Mouse (Mus musculus) MEL (cell line): Measurements from ENCODE around the gene Arpp19. TPM values are rescaled to one million over a fixed set of nuclear protein-coding genes. Genes with fewer than 3 reads are reported as not detected.

ENCODE experiments used
- DNase-seq: peaks from one replicate; pipeline ENCODE4 v3.0.0; 2011; ENCODE audit warnings: low read depth, low spot score
- H3K27ac ChIP-seq: 2 replicates; pipeline ENCODE4 v1.5.1; 2012; ENCODE audit warnings: low read depth, mild to moderate bottlenecking, control low read depth, low read length, moderate library complexity; ENCODE audit not compliant: control insufficient read depth
- H3K27me3 ChIP-seq, 2 experiments: fragments of 150-350 bp in 1 of 2; sonication (generic) in 1 of 2; 2 replicates each; pipeline ENCODE4 v1.6.1; 2012; ENCODE audit warnings: low read length in 2 of 2, mild to moderate bottlenecking in 2 of 2, improper control_type of control experiment in 1 of 2, moderate library complexity in 1 of 2; ENCODE audit not compliant: insufficient read depth in 2 of 2, control insufficient read depth in 1 of 2
- H3K36me3 ChIP-seq, 2 experiments: 2 replicates each; pipeline ENCODE4 v1.6.1; 2012 to 2014; ENCODE audit warnings: low read length in 2 of 2, improper control_type of control experiment in 1 of 2, inconsistent platforms in 1 of 2, mild to moderate bottlenecking in 1 of 2; ENCODE audit not compliant: insufficient read depth in 2 of 2, control insufficient read depth in 1 of 2
- H3K4me1 ChIP-seq, 2 experiments: fragments of 150-350 bp in 1 of 2; sonication (generic) in 1 of 2; 2 replicates each; pipeline ENCODE4 v1.6.1; 2012; ENCODE audit warnings: low read length in 2 of 2, improper control_type of control experiment in 1 of 2, mild to moderate bottlenecking in 1 of 2; ENCODE audit not compliant: insufficient read depth in 2 of 2, control insufficient read depth in 1 of 2
- H3K4me3 ChIP-seq, 2 experiments: fragments of 150-350 bp in 1 of 2; sonication (generic) in 1 of 2; 2 replicates each; pipeline ENCODE4 v1.5.1; 2012; ENCODE audit warnings: low read depth in 2 of 2, low read length in 2 of 2, mild to moderate bottlenecking in 2 of 2, moderate library complexity in 2 of 2, control low read depth in 1 of 2, improper control_type of control experiment in 1 of 2; ENCODE audit not compliant: control insufficient read depth in 1 of 2, insufficient read depth in 1 of 2
- H3K79me2 ChIP-seq: 2 replicates; pipeline ENCODE4 v1.6.1; 2012; ENCODE audit warnings: mild to moderate bottlenecking, low read length, moderate library complexity; ENCODE audit not compliant: control insufficient read depth, poor library complexity, insufficient read depth
- H3K9ac ChIP-seq: 2 replicates; pipeline ENCODE4 v1.6.1; 2012; ENCODE audit warnings: low read depth, mild to moderate bottlenecking, control low read depth, low read length, moderate library complexity; ENCODE audit not compliant: control insufficient read depth, poor library complexity, severe bottlenecking
- H3K9me3 ChIP-seq: fragments of 150-350 bp; sonication (generic); replicated peaks from 2 replicates; pipeline ENCODE4 v1.6.1; 2012; ENCODE audit warnings: mild to moderate bottlenecking, low read length, improper control_type of control experiment, moderate library complexity; ENCODE audit not compliant: insufficient read depth
- BHLHE40 ChIP-seq: IDR thresholded peaks from 2 replicates; pipeline ENCODE4 v1.6.1; 2012; ENCODE audit warnings: low read depth, mild to moderate bottlenecking, inconsistent platforms, low read length, improper control_type of control experiment, borderline replicate concordance
- CHD1 ChIP-seq: IDR thresholded peaks from 2 replicates; pipeline ENCODE4 v1.6.1; 2012; ENCODE audit warnings: low read depth, mild to moderate bottlenecking, inconsistent platforms, low read length, improper control_type of control experiment
- CTCF ChIP-seq, 3 experiments: IDR thresholded peaks in 2 of 3; conservative IDR thresholded peaks in 1 of 3; 2 replicates each; pipeline ENCODE4 v1.5.1; 2011 to 2012; ENCODE audit warnings: low read length in 3 of 3, low read depth in 2 of 3, mild to moderate bottlenecking in 2 of 3, improper control_type of control experiment in 1 of 3, inconsistent platforms in 1 of 3, mixed read lengths in 1 of 3, moderate library complexity in 1 of 3; ENCODE audit not compliant: control insufficient read depth in 1 of 3, insufficient read depth in 1 of 3, poor library complexity in 1 of 3, severe bottlenecking in 1 of 3
- ELF1 ChIP-seq: IDR thresholded peaks from 2 replicates; pipeline ENCODE4 v1.6.1; 2014; ENCODE audit warnings: low read depth, mild to moderate bottlenecking, inconsistent platforms, low read length, improper control_type of control experiment, moderate library complexity
- HCFC1 ChIP-seq: IDR thresholded peaks from 2 replicates; pipeline ENCODE4 v1.6.1; 2012; ENCODE audit warnings: low read depth, mild to moderate bottlenecking, inconsistent platforms, low read length, improper control_type of control experiment, moderate library complexity
- MAFK ChIP-seq: IDR thresholded peaks from 2 replicates; pipeline ENCODE4 v1.6.1; 2011; ENCODE audit warnings: low read depth, mild to moderate bottlenecking, low read length, improper control_type of control experiment, borderline replicate concordance
- MAZ ChIP-seq: IDR thresholded peaks from 2 replicates; pipeline ENCODE4 v1.6.1; 2012; ENCODE audit warnings: low read depth, mild to moderate bottlenecking, inconsistent platforms, low read length, improper control_type of control experiment
- MYB ChIP-seq: IDR thresholded peaks from 2 replicates; pipeline ENCODE4 v1.6.1; 2011; ENCODE audit warnings: mild to moderate bottlenecking, low read depth, low read length, improper control_type of control experiment
- MYC ChIP-seq: IDR thresholded peaks from 2 replicates; pipeline ENCODE4 v1.6.1; 2011; ENCODE audit warnings: low read depth, mild to moderate bottlenecking, low read length, improper control_type of control experiment, moderate library complexity
- NELFE ChIP-seq: IDR thresholded peaks from 2 replicates; pipeline ENCODE4 v1.6.1; 2011; ENCODE audit warnings: low read depth, low read length, improper control_type of control experiment
- NRF1 ChIP-seq: IDR thresholded peaks from 2 replicates; pipeline ENCODE4 v1.6.1; 2014; ENCODE audit warnings: low read depth, mild to moderate bottlenecking, inconsistent platforms, low read length, improper control_type of control experiment, moderate library complexity; ENCODE audit not compliant: poor library complexity, insufficient read depth, severe bottlenecking
- POLR2A ChIP-seq, 2 experiments: IDR thresholded peaks; 2 replicates each; pipeline ENCODE4 v1.6.1; 2011 to 2012; ENCODE audit warnings: low read length in 2 of 2, mild to moderate bottlenecking in 2 of 2, control low read depth in 1 of 2, improper control_type of control experiment in 1 of 2, low read depth in 1 of 2, moderate library complexity in 1 of 2; ENCODE audit not compliant: control insufficient read depth in 1 of 2, insufficient read depth in 1 of 2, poor library complexity in 1 of 2
- POLR2AphosphoS2 ChIP-seq: IDR thresholded peaks from 2 replicates; pipeline ENCODE4 v1.6.1; 2011; ENCODE audit warnings: low read length, improper control_type of control experiment
- RAD21 ChIP-seq: IDR thresholded peaks from 2 replicates; pipeline ENCODE4 v1.6.1; 2011; ENCODE audit warnings: mild to moderate bottlenecking, low read depth, low read length, improper control_type of control experiment
- SIN3A ChIP-seq: IDR thresholded peaks from 2 replicates; pipeline ENCODE4 v1.6.1; 2012; ENCODE audit warnings: low read length, improper control_type of control experiment, inconsistent platforms
- SMC3 ChIP-seq: IDR thresholded peaks from 2 replicates; pipeline ENCODE4 v1.6.1; 2011; ENCODE audit warnings: low read depth, low read length, improper control_type of control experiment
- TBP ChIP-seq: IDR thresholded peaks from 2 replicates; pipeline ENCODE4 v1.8.0; 2011; ENCODE audit warnings: low read depth, low read length, improper control_type of control experiment
- TCF12 ChIP-seq: IDR thresholded peaks from 2 replicates; pipeline ENCODE4 v1.6.1; 2014; ENCODE audit warnings: low read depth, mild to moderate bottlenecking, inconsistent platforms, low read length, improper control_type of control experiment, moderate library complexity
- USF1 ChIP-seq: IDR thresholded peaks from 2 replicates; pipeline ENCODE4 v1.6.1; 2014; ENCODE audit warnings: low read depth, mild to moderate bottlenecking, inconsistent platforms, low read length, improper control_type of control experiment, moderate library complexity
- ZC3H11A ChIP-seq: IDR thresholded peaks from 2 replicates; pipeline ENCODE4 v1.6.1; 2012; ENCODE audit warnings: low read depth, mild to moderate bottlenecking, inconsistent platforms, low read length, improper control_type of control experiment
- ZNF384 ChIP-seq: IDR thresholded peaks from 2 replicates; pipeline ENCODE4 v1.6.1; 2012; ENCODE audit warnings: low read depth, mild to moderate bottlenecking, inconsistent platforms, low read length, improper control_type of control experiment
- polyA plus RNA-seq, 2 experiments: library from polyadenylated mRNA; stranded (reverse) in 1 of 2; unstranded in 1 of 2; fragments of >175 nt in 1 of 2; fragments of >200 nt in 1 of 2; gene quantifications; 2 replicates each; pipeline versions ENCODE4 v1.2.1 to v1.2.4; 2012; ENCODE audit warnings: low replicate concordance in 2 of 2, low read depth in 1 of 2; ENCODE audit not compliant: insufficient read length in 2 of 2, insufficient read depth in 1 of 2, missing spikeins in 1 of 2
- total RNA-seq: library from RNA; depleted of rRNA; stranded (reverse); fragments of 300-350 nt; gene quantifications from 2 replicates; pipeline ENCODE4 v1.2.3, GENCODE M21; 2012

Gene Arpp19
- total and polyA plus RNA-seq, 3 experiments = 230 to 237 TPM; not detected in 1

DNA sequence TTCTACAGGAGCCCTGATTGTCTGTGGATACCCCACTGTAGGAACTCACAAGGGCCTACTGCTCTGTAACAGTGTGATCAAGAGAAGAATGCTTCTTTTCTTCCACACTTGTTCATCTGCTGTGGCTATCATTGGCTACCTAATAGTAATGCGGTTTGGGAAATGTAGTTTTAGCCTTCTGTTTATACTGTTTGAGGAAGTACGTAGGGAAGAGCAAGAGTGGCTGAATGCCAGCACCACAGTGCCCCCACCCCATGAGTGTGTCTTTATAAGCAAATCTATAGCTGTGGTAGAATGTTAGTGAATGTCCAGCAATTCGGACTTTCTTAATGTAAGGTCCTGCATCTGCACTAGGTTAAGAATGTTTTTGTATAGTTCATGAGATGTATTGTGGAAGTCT is 11.7 kb downstream of the Arpp19 start:
- Histone ChIP-seq H3K9ac (no peak overlapping the region), H3K36me3 (peaks cover 18 to 39% of the 10 kb centered on the region in 2 experiments), H3K9me3 (no peaks in the 10 kb centered on the region)
- peak; percentile 77 for DNase-seq
- TF ChIP-seq HCFC1 = peak; percentile 87
- TF ChIP-seq MYB = no peak
- no peak for TF ChIP-seq CHD1
- TF ChIP-seq TBP = no peak
- peak; percentile 49; the same call in 1 of the 2 replicates for TF ChIP-seq SIN3A
- no peak; the same call in 1 of the 2 replicates for TF ChIP-seq ELF1
- TF ChIP-seq, all 39 proteins: peak for 2
- no peaks in the 10 kb centered on the region for H3K27me3 ChIP-seq
- no peak overlapping the region for H3K27ac ChIP-seq
- H3K4me3 ChIP-seq = no peak overlapping the region
- peaks cover 9 to 10% of the 10 kb centered on the region in 2 experiments for H3K4me1 ChIP-seq
- H3K79me2 ChIP-seq = peaks cover 39% of the 10 kb centered on the region

DNA sequence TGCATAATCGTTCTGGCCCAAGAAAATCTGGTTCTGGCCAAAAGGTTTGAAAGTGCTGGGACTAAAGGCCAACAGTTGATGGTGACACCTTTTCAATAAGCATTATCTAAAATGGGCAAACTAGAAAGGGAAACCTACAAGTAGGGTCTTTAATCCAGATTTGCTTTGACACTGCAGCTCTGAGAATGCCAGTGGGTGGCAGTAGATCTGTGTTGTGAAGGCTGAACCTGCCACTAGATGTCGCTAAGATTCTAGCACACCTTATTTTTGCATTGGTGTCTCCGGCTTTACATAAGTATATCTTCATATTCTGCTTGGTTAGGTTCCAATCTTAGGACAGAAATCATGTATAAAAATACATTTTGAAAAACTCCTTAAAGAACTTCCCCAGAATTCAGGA is 12.6 kb downstream of the Arpp19 start:
- Histone ChIP-seq H3K27ac (no peak overlapping the region), H3K79me2 (peaks cover 35% of the 10 kb centered on the region), H3K36me3 (peaks cover 17 to 34% of the 10 kb centered on the region in 2 experiments), H3K9ac (no peak overlapping the region), H3K9me3 (no peaks in the 10 kb centered on the region), H3K27me3 (no peaks in the 10 kb centered on the region), H3K4me1 (peaks cover 6 to 7% of the 10 kb centered on the region in 2 experiments), H3K4me3 (no peak overlapping the region)
- TF ChIP-seq MYC (0 out of 2 replicates have a peak, but pooled peaks have one; percentile 29), RAD21 (peak; percentile 83), POLR2A (IDR thresholded peaks at IDR 0.05; ENCODE audit: control insufficient read depth in 1 of 2, insufficient read depth in 1 of 2, low read depth in 1 of 2, low read length in 2 of 2, poor library complexity in 1 of 2) (0 out of 4 replicates have a peak, but pooled peaks of 1 of the 2 experiments have one; percentile 21), ZNF384 (0 out of 2 replicates have a peak, but pooled peaks have one; percentile 40), TCF12 (no peak), MAZ (0 out of 2 replicates have a peak, but pooled peaks have one; percentile 36), NELFE (0 out of 2 replicates have a peak, but pooled peaks have one; percentile 13), BHLHE40 (peak; percentile 22; the same call in 1 of the 2 replicates), NRF1 (no peak), TBP (no peak), SMC3 (peak; percentile 79), HCFC1 (peak; percentile 55; the same call in 1 of the 2 replicates), POLR2AphosphoS2 (no peak), SIN3A (peak; percentile 67), CTCF (IDR thresholded peaks at IDR 0.05 in 2 of 3, conservative IDR thresholded peaks at IDR 0.05 in 1 of 3; ENCODE audit: control insufficient read depth in 1 of 3, insufficient read depth in 1 of 3, low read depth in 2 of 3, low read length in 3 of 3, poor library complexity in 1 of 3, severe bottlenecking in 1 of 3) (peak in 2 of 3 experiments; percentile 76 to 92; a peak in 5 of 6 replicates), ZC3H11A (peak; percentile 59), USF1 (no peak), MAFK (no peak)
- peak; percentile 82 for DNase-seq
